Mouse (Mus musculus) heart, embryonic 16.5 days (tissue): ENCODE results near the gene Foxb2. TPM values are rescaled to one million over a fixed set of nuclear protein-coding genes. Genes with fewer than 3 reads are reported as not detected.

Experiments
- ATAC-seq: fragments of 200-750 bp; cut with Nextera tagmentation; replicated peaks from 2 replicates; pipeline ENCODE4 v1.8.0; 2017; ENCODE audit warnings: moderate number of reproducible peaks; ENCODE audit not compliant: insufficient read depth, low FRiP score; ENCODE audit errors: extremely low read depth
- H3K27ac ChIP-seq: fragments of 300-500 bp; sonication (generic); 2 replicates; pipeline ENCODE4 v1.5.1; 2014; ENCODE audit warnings: mild to moderate bottlenecking, low read length, control low read depth, moderate library complexity
- H3K27me3 ChIP-seq: fragments of 300-500 bp; sonication (generic); 2 replicates; pipeline ENCODE4 v1.6.1; 2014; ENCODE audit warnings: low read length, mixed read lengths; ENCODE audit not compliant: control insufficient read depth, insufficient read depth
- H3K36me3 ChIP-seq: fragments of 300-500 bp; sonication (generic); 2 replicates; pipeline ENCODE4 v1.6.1; 2014; ENCODE audit not compliant: control insufficient read depth, insufficient read depth
- H3K4me1 ChIP-seq: fragments of 300-500 bp; sonication (generic); 2 replicates; pipeline ENCODE4 v1.6.1; 2014; ENCODE audit warnings: low read length, mixed read lengths; ENCODE audit not compliant: control insufficient read depth, insufficient read depth
- H3K4me2 ChIP-seq: fragments of 300-500 bp; sonication (generic); 2 replicates; pipeline ENCODE4 v1.6.1; 2014; ENCODE audit warnings: low read depth, mild to moderate bottlenecking, control low read depth, low read length
- H3K4me3 ChIP-seq: fragments of 300-500 bp; sonication (generic); 2 replicates; pipeline ENCODE4 v1.5.1; 2014; ENCODE audit warnings: mild to moderate bottlenecking, control low read depth, low read length
- H3K9ac ChIP-seq: fragments of 300-500 bp; sonication (generic); 2 replicates; pipeline ENCODE4 v1.6.1; 2014; ENCODE audit warnings: low read length, control low read depth
- H3K9me3 ChIP-seq: fragments of 300-500 bp; sonication (generic); replicated peaks from 2 replicates; pipeline ENCODE4 v1.6.1; 2016; ENCODE audit warnings: low read length; ENCODE audit not compliant: control insufficient read depth
- WGBS: fragments of 180-500 bp; shearing (Covaris S2); extraction: QIAGEN DNeasy Blood & Tissue Kit; methylation state at CpG from one replicate; pipeline ENCODE4 v1.1.7; 2014; 5-methylcytosine and 5-hydroxymethylcytosine counted together
- polyA plus RNA-seq: library from polyadenylated mRNA; unstranded; fragments of >200 nt; fragmentation: Nextera tagmentation; extraction: Ambion mirVana; gene quantifications from 2 replicates; pipeline ENCODE4 v1.2.1, GENCODE M21; 2015

Gene Foxb2
- polyA plus RNA-seq, 1 experiment from 2014 or later, result not detected

DNA sequence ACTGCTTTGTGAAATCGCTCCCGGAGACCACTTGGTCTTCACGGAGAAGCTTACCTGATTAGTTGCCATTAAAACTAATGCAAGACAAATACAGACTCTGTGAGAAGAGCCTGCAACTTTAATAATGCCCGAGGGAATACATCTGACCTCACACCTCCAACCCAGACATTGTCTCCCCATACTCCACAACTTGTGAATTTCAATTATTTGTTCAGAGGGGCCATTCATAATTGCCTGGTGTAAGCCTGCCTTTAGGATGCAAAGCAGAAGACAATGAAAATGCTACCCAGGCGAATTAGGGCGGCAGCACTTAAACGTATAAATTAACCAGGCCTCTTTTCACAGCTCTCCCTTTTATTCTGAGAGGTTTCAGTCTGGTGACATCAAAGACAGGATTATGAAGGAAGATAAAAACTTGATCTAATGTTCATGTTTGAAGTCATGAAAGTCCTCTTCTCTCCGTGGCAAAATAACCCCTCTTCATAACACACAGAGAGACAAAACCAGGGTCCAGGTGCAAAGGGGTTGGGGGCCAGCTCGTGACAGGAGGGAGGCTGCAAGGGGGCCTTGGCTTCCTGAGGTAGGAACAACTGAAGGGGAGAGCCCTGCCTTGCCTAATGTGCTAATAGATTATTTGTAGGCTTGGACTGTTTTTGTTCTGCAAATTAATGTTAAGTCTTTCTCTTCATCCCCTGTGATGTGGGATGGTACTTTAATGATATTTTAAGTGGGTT lies 31.9 kb downstream of the Foxb2 start:
- no peaks in the 10 kb centered on the region for H3K9me3 ChIP-seq
- H3K9ac ChIP-seq, result no peak overlapping the region
- no peaks in the 10 kb centered on the region for H3K36me3 ChIP-seq
- H3K27ac ChIP-seq, result no peak overlapping the region
- 44% methylated on average over 9 of the region's 9 CpGs for WGBS
- ATAC-seq, result no peak
- H3K27me3 ChIP-seq, result no peaks in the 10 kb centered on the region
- no peak overlapping the region for H3K4me3 ChIP-seq
- no peak overlapping the region for H3K4me2 ChIP-seq
- H3K4me1 ChIP-seq, result no peaks in the 10 kb centered on the region

DNA sequence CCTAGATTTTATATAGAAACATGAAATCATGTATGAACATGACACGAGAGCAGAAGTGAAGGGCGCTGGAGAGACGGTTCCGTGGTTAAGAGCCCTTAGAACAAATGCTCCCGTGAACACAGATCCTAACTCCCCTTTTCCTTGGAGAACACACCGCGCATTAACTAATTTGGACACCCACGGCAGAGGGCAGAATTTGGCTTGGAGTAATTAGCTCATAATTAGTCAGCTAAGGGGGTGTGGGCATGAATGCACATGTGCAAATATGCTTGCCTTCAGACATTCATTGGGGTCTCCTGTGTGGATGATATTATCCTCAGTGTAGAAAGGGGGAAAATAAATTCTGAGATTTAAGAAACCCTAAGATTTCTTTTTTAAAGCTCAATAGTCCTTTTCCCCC lies 32.6 kb downstream of the Foxb2 start:
- no peak overlapping the region for H3K4me2 ChIP-seq
- no peaks in the 10 kb centered on the region for H3K4me1 ChIP-seq
- no peak overlapping the region for H3K9ac ChIP-seq
- H3K27ac ChIP-seq, result no peak overlapping the region
- no peak overlapping the region for H3K4me3 ChIP-seq
- H3K9me3 ChIP-seq, result no peaks in the 10 kb centered on the region
- ATAC-seq, result no peak
- WGBS, result 85% methylated on average over 8 of the region's 8 CpGs
- H3K36me3 ChIP-seq, result no peaks in the 10 kb centered on the region
- H3K27me3 ChIP-seq, result no peaks in the 10 kb centered on the region

GRCm38 (mm10) chr19:16827657-16828056 lies 45.9 kb downstream of the Foxb2 start:
- no peaks in the 10 kb centered on the region for H3K4me1 ChIP-seq
- ATAC-seq, result no peak
- no peak overlapping the region for H3K4me2 ChIP-seq
- 65% methylated on average over 5 of the region's 5 CpGs for WGBS
- no peak overlapping the region for H3K9ac ChIP-seq
- no peak overlapping the region for H3K4me3 ChIP-seq
- H3K9me3 ChIP-seq, result no peaks in the 10 kb centered on the region
- H3K27ac ChIP-seq, result no peak overlapping the region
- no peaks in the 10 kb centered on the region for H3K27me3 ChIP-seq
- H3K36me3 ChIP-seq, result no peaks in the 10 kb centered on the region

DNA sequence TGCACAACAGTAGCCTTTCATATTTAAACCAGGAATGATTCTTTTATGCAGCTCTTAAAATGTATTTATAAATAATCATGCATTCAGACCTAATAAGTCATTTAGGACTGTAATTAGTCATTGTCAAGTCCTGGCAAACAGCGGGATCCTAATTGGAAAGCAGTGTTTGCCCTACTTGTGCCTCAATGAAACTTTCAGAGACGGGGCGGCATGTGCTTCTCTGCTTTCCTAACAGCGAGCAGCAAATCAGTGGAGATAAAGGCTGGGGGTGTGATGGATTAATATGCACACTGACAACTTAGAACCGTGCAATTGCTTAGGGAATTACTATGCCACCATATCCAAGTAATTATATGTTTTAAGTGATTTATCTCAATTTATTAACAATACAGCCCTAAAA lies 48.4 kb downstream of the Foxb2 start:
- Histone ChIP-seq H3K4me1 (no peaks in the 10 kb centered on the region), H3K9me3 (no peaks in the 10 kb centered on the region), H3K27ac (no peak overlapping the region), H3K4me2 (no peak overlapping the region), H3K9ac (no peak overlapping the region), H3K4me3 (no peak overlapping the region), H3K36me3 (no peaks in the 10 kb centered on the region), H3K27me3 (no peaks in the 10 kb centered on the region)
- 61% methylated on average over 5 of the region's 5 CpGs for WGBS
- ATAC-seq, result no peak

Other genes starting within 250 kb of the Foxb2 start
- gene Vps13a, start 92.9 kb downstream of the Foxb2 start, polyA plus RNA-seq, result 8.1 and 9.4 TPM in 2 replicates
- gene Prune2, start 82.3 kb upstream of the Foxb2 start, polyA plus RNA-seq, result 6.5 and 6.7 TPM in 2 replicates